Mouse (Mus musculus) thymus, postnatal 36 days (tissue): ENCODE measurements around the gene Pard6b.

Experiments used
- DNase-seq, 2 experiments: peaks; one replicate each; pipeline ENCODE4 v3.0.0; 2022; ENCODE audit warnings: mixed read lengths in 2 of 2

Gene Pard6b

DNA sequence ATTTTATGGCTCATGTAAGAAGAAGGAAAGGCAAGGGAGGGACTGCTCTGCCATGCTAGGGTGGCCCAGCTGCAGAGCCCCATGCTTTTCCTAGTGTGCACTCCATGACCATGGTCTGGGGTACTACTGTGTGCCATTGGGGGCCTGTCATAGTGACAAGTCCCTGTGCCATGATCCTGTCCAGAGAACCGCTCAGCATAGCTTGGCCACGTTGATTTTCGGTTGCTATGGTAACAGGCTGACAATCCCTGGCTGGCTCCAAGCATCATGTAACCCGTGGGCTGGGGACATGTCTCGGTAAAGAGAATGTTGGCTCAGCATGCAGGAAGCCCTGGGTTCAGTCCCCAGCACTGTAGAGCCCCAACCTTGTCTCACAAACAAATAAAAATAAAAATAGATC is 63.0 kb downstream of the Pard6b start:
- DNase-seq = no peak

DNA sequence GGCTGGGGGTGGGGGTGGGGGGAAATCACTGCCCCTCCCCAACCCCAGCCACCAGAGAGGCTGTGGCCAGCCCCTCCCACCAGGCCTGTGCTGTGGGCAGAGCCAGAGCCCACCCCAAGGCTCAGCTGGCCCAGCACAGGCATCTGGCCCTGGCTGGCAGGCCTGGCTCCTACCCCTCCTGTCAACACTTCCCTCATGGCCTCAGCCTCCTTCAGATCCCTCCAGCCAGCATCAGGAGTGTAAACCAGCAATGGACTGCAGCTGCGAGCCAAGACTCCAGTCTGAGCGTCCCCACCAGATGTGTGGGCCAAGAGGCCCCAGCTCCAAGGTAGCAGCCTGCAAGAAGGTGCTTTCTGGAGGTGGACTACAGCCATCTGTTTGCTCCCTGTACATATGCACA is 64.6 kb downstream of the Pard6b start:
- DNase-seq = no peak

DNA sequence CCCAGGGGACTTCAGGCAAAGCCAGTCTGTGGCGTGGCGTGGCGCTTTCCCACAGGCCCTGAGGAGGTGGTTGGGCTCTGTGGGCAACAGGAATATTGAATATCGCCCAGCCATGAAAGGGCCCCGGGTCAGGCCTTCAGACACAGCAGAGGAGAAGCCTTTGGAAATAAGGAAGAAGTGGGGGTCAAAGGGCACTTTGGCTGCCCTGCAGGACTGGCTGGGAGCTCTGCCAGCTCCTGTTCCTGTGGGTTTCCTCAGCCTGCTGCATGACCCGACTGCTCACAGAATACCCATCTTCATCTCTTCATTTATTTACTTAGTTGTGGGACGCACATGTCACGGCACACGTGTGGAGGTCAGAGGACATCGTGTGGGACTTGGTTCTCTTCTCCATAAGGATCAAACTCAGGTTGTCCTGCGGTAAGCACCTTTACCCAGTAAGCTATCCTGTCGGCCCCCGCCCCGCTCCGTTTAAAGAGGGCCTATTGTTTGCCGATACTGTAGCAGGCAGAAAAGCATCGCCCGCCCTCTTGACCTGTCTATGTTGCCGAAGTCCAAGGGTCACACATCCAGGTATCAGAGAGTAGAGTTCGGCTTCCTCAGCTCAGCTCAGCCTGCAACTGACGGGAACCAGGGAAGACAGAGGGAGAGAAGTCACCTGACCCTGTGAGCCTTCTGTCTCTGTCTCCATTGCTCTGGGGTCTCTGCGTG is 67.1 kb downstream of the Pard6b start:
- no peak for DNase-seq

DNA sequence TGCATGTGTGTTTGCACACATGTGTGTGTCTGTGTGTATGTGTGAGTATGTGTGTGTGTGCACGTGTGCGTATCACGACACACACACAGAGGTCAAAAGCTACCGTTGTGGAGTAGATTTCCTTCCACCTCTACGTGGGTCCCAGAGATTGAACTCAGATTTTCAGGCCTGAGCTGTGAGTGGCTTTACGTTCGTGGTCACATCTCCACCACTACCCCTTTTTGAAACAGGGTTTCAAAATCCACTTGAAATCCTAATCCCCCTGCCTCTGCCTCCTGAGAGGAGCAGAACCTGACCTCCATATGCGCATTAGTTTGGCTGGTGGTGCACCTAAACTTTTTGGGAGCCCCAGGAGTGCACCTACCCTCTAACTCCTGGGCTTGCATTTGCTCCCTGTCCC is 68.4 kb downstream of the Pard6b start:
- DNase-seq = no peak
